Mouse (Mus musculus): ENCODE measurements around the gene S100a3. TPM values are rescaled to one million over a fixed set of nuclear protein-coding genes. Genes with fewer than 3 reads are reported as not detected.

Gene S100a3
- polyA plus RNA-seq, 1 experiment from 2014 or later: not detected

DNA sequence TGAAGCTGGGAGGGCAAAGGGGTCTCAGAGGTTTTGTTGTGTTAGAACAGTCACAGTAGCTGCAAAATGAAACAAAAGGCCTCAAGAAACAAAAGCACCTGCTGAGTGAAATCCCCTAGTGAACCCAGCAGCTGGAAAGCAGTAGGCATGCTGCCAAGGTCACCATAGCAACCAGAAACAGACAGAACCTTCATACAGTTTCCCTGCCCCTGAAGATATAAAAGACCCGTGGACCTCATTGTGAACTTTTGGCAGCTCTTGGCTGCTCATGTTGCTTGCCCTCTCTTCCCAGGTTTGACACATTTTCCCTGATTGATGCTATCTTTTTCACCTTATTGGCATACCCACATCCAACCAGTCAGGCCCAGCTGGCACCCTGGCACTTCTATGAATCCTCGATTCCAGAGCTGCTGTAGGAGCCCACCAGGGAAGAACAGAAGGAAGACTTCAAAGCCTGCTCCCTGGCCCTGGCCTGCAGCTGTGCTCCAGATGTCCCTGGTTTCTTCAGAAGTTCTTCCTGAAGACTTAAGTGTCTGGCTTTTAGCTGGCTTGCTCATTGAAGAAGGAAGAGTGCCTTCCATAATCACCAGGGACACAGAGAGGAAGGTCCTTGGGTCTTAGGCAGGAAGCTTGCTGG lies 63.2 kb downstream of the S100a3 start:
- Histone ChIP-seq H3K36me3 (ENCODE audit: control insufficient read depth, insufficient read depth) (no peaks in the 10 kb centered on the region), H3K4me2 (ENCODE audit: low read depth, low read length) (no peak overlapping the region), H3K4me3 (ENCODE audit: low read depth, low read length) (no peak overlapping the region), H3K4me1 (ENCODE audit: control insufficient read depth, low read depth, low read length) (no peaks in the 10 kb centered on the region), H3K9ac (ENCODE audit: low read depth, low read length) (no peak overlapping the region), H3K27me3 (ENCODE audit: control insufficient read depth, insufficient read depth, low read depth, low read length) (no peaks in the 10 kb centered on the region), H3K9me3 (replicated peaks; ENCODE audit: control insufficient read depth, low read length) (no peaks in the 10 kb centered on the region), H3K27ac (ENCODE audit: low read length) (no peak overlapping the region)
- ATAC-seq (ENCODE audit: low read depth): no peak
- 32% methylated on average over 2 of the region's 2 CpGs for WGBS (ENCODE audit: insufficient replicate concordance)

DNA sequence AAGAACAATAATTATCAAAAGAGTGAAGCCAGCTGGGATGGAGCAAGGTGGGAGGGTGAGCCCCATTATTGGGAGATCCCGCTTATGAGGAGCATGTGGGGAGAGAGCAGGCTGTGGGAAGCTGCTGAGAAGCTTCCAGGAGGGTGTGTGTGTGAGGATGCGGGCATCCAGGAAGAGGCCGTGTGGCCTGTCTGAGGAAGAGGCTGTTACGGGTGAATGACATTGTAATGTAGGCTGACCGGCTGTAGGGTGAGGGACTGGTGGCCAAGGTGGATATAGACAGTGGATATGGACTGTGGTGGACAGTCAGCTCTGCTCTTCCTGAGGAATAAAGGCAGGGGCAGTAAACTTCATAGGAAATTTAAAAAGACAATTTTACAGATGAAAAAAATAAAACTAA lies 65.1 kb downstream of the S100a3 start:
- Histone ChIP-seq H3K4me2 (ENCODE audit: low read depth, low read length) (no peak overlapping the region), H3K36me3 (ENCODE audit: control insufficient read depth, insufficient read depth) (no peaks in the 10 kb centered on the region), H3K9ac (ENCODE audit: low read depth, low read length) (no peak overlapping the region), H3K4me3 (ENCODE audit: low read depth, low read length) (no peak overlapping the region), H3K27ac (ENCODE audit: low read length) (no peak overlapping the region), H3K9me3 (replicated peaks; ENCODE audit: control insufficient read depth, low read length) (no peaks in the 10 kb centered on the region), H3K4me1 (ENCODE audit: control insufficient read depth, low read depth, low read length) (no peaks in the 10 kb centered on the region), H3K27me3 (ENCODE audit: control insufficient read depth, insufficient read depth, low read depth, low read length) (no peaks in the 10 kb centered on the region)
- WGBS (ENCODE audit: insufficient replicate concordance): 56% methylated on average over 5 of the region's 5 CpGs
- ATAC-seq (ENCODE audit: low read depth): no peak

DNA sequence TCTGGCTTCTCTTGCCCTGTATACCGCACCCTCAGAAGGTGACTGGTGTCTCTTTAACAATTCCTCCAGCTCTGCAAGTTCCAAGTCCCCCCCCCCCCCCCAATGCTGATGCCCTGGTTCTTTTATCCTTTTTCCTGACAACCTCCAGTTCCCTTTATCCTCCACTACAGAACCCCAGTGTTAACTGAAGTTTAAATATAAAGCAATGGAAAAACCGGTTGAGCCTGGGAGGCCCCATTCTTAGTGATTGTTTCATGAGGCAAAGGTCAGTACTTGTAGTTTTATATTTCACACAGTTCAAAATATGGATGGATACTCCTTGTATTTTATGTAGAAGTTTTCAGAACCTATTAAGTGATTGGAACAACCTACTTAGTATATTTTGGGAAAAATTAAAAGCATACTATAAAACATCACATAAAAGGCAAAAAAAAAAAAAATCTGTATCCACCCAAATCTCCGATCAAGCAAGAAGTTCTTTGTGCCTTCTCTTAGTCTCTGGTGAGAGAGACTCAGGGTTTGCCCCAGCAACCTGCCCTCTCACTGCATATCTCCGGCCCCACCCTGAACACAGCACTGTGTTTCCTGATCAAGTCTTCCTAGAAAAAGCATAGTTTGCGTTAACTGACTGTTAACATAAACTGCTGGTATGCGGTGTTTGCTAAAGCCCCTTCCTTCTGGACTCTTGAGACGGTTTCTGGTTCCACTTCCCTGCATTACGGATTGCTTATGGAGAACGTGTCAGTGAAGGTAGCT lies 66.1 kb downstream of the S100a3 start:
- no peak overlapping the region for H3K4me3 ChIP-seq (ENCODE audit: low read depth, low read length)
- no peaks in the 10 kb centered on the region for H3K9me3 ChIP-seq (replicated peaks; ENCODE audit: control insufficient read depth, low read length)
- H3K4me2 ChIP-seq (ENCODE audit: low read depth, low read length): no peak overlapping the region
- no peaks in the 10 kb centered on the region for H3K36me3 ChIP-seq (ENCODE audit: control insufficient read depth, insufficient read depth)
- no peaks in the 10 kb centered on the region for H3K4me1 ChIP-seq (ENCODE audit: control insufficient read depth, low read depth, low read length)
- H3K27me3 ChIP-seq (ENCODE audit: control insufficient read depth, insufficient read depth, low read depth, low read length): no peaks in the 10 kb centered on the region
- WGBS (ENCODE audit: insufficient replicate concordance): 53% methylated on average over 9 of the region's 9 CpGs
- no peak overlapping the region for H3K27ac ChIP-seq (ENCODE audit: low read length)
- ATAC-seq (ENCODE audit: low read depth): no peak
- no peak overlapping the region for H3K9ac ChIP-seq (ENCODE audit: low read depth, low read length)

DNA sequence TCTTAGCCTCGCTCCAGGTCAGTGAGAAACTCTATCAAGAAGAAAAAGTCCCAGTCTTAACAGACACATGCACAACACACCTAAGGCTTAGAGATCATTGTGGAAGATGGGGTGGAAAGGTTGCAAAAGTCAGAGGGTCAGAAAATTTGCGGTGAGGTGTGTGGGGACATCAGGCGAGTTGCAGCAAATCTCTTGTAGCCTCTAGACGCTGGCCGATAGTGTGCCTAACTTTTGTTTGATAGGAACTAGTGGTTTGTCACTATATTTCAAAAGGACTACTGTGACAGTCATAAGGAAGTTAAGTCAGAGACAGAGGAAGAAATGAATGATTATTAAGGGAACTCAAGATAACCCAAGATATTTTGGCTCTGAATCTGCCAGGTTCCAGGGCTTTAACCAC lies 67.0 kb downstream of the S100a3 start:
- H3K36me3 ChIP-seq (ENCODE audit: control insufficient read depth, insufficient read depth): no peaks in the 10 kb centered on the region
- no peaks in the 10 kb centered on the region for H3K4me1 ChIP-seq (ENCODE audit: control insufficient read depth, low read depth, low read length)
- H3K4me2 ChIP-seq (ENCODE audit: low read depth, low read length): no peak overlapping the region
- 52% methylated on average over 5 of the region's 5 CpGs for WGBS (ENCODE audit: insufficient replicate concordance)
- no peaks in the 10 kb centered on the region for H3K9me3 ChIP-seq (replicated peaks; ENCODE audit: control insufficient read depth, low read length)
- no peak for ATAC-seq (ENCODE audit: low read depth)
- no peak overlapping the region for H3K27ac ChIP-seq (ENCODE audit: low read length)
- no peak overlapping the region for H3K4me3 ChIP-seq (ENCODE audit: low read depth, low read length)
- no peaks in the 10 kb centered on the region for H3K27me3 ChIP-seq (ENCODE audit: control insufficient read depth, insufficient read depth, low read depth, low read length)
- H3K9ac ChIP-seq (ENCODE audit: low read depth, low read length): no peak overlapping the region

DNA sequence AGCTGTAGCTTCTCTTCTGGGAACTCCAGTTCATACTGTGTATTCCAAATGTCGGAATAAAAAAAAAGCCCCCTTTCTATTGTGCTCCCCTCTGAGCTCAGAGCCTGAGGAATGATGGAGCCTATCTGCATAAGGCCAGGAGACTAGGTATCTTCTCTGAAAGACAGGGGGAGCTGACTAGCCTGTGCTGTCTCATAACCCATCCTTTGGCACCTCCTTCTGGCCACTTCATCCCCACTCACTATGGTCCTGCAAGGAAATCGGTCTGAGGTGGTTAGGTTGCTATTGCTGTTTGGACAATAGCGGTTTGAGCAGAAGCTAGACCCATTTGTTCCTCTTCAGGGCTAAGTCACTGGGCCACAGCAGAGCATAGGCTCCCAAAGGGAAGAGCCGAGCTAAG lies 67.4 kb downstream of the S100a3 start:
- WGBS (ENCODE audit: insufficient replicate concordance): 43% methylated on average over 4 of the region's 4 CpGs
- no peaks in the 10 kb centered on the region for H3K4me1 ChIP-seq (ENCODE audit: control insufficient read depth, low read depth, low read length)
- ATAC-seq (ENCODE audit: low read depth): no peak
- no peak overlapping the region for H3K4me3 ChIP-seq (ENCODE audit: low read depth, low read length)
- no peaks in the 10 kb centered on the region for H3K36me3 ChIP-seq (ENCODE audit: control insufficient read depth, insufficient read depth)
- H3K9ac ChIP-seq (ENCODE audit: low read depth, low read length): no peak overlapping the region
- H3K4me2 ChIP-seq (ENCODE audit: low read depth, low read length): no peak overlapping the region
- no peaks in the 10 kb centered on the region for H3K27me3 ChIP-seq (ENCODE audit: control insufficient read depth, insufficient read depth, low read depth, low read length)
- no peak overlapping the region for H3K27ac ChIP-seq (ENCODE audit: low read length)
- no peaks in the 10 kb centered on the region for H3K9me3 ChIP-seq (replicated peaks; ENCODE audit: control insufficient read depth, low read length)

DNA sequence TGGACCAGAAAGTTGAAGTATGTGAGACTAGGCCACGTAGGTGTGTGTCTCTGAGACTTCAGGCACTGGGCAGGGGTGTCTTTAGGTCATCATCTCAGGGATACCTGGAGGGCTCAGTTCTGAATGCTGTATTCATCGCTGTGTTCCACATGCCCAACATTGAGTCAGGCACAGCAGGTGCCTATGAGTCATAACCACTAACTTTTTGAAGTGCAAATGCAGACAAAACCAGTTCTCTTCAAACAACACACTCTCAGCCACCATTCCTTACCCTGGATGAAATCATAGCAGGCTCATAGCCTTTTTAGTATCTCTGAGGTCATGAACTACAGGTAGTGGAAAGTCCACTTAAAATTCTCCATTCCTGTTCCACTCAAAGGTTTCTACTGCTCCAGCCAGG lies 68.9 kb downstream of the S100a3 start:
- Histone ChIP-seq H3K27ac (ENCODE audit: low read length) (no peak overlapping the region), H3K4me2 (ENCODE audit: low read depth, low read length) (no peak overlapping the region), H3K4me1 (ENCODE audit: control insufficient read depth, low read depth, low read length) (no peaks in the 10 kb centered on the region), H3K9ac (ENCODE audit: low read depth, low read length) (no peak overlapping the region), H3K27me3 (ENCODE audit: control insufficient read depth, insufficient read depth, low read depth, low read length) (no peaks in the 10 kb centered on the region), H3K9me3 (replicated peaks; ENCODE audit: control insufficient read depth, low read length) (no peaks in the 10 kb centered on the region), H3K36me3 (ENCODE audit: control insufficient read depth, insufficient read depth) (no peaks in the 10 kb centered on the region), H3K4me3 (ENCODE audit: low read depth, low read length) (no peak overlapping the region)
- WGBS (ENCODE audit: insufficient replicate concordance): 70% methylated on average over 2 of the region's 2 CpGs
- ATAC-seq (ENCODE audit: low read depth): no peak

DNA sequence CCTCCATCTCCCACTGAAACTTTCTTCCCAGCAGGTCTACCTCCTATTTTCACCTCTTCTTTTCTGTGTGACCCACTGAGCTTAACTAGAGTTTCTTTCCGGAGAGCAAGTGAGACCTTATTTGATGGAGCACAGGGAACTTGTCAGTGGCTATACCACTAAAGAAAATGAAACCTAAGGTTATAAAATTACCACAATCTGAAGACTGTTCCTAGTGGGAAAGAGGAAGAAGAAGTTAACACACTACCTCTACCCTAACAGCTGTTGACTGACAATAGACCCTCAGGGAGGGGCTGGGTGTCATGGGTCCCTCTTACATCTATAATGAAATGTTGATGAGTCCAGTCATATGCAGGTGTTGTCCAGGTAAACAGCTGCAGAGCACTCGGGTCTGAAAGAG lies 71.6 kb downstream of the S100a3 start:
- Histone ChIP-seq H3K9ac (ENCODE audit: low read depth, low read length) (no peak overlapping the region), H3K27ac (ENCODE audit: low read length) (no peak overlapping the region), H3K4me1 (ENCODE audit: control insufficient read depth, low read depth, low read length) (no peaks in the 10 kb centered on the region), H3K9me3 (replicated peaks; ENCODE audit: control insufficient read depth, low read length) (no peaks in the 10 kb centered on the region), H3K36me3 (ENCODE audit: control insufficient read depth, insufficient read depth) (no peaks in the 10 kb centered on the region), H3K4me3 (ENCODE audit: low read depth, low read length) (no peak overlapping the region), H3K27me3 (ENCODE audit: control insufficient read depth, insufficient read depth, low read depth, low read length) (no peaks in the 10 kb centered on the region), H3K4me2 (ENCODE audit: low read depth, low read length) (no peak overlapping the region)
- 45% methylated on average over 2 of the region's 2 CpGs for WGBS (ENCODE audit: insufficient replicate concordance)
- ATAC-seq (ENCODE audit: low read depth): no peak

DNA sequence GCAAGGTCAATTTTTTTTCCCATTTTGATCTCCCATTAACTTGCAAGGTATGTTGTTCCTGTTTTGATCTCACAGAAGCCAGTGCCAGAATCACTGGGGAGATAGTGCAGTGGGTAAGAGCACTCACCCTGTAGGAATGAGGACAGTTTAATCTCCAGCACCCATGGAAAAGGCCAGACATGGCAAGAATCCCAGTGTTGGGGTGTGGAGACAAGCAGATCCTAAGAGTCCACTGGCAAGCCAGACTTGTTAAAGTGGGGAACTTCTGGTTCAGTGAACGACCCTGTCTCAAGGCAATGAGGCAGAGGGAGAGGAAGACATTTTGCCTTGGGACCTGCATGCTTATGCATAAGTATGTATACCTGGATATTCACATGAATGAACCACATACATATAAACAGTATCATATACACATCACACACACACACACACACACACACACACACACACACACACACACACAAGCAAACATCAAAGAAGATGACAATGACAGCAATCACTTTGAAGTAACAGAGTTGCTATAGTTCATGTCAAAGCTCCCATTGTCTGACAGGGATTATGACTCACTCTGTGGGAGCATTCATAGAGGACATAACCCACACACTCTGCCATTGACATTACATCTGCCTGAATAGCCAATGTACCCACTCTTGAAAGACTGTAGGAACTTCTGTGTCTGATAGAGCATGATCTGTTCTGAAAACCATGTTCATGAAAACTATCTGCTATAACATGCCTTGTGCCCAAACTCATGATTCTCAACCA lies 78.3 kb downstream of the S100a3 start:
- Histone ChIP-seq H3K4me2 (ENCODE audit: low read depth, low read length) (no peak overlapping the region), H3K27me3 (ENCODE audit: control insufficient read depth, insufficient read depth, low read depth, low read length) (no peaks in the 10 kb centered on the region), H3K4me3 (ENCODE audit: low read depth, low read length) (no peak overlapping the region), H3K9ac (ENCODE audit: low read depth, low read length) (no peak overlapping the region), H3K36me3 (ENCODE audit: control insufficient read depth, insufficient read depth) (no peaks in the 10 kb centered on the region), H3K27ac (ENCODE audit: low read length) (no peak overlapping the region), H3K9me3 (replicated peaks; ENCODE audit: control insufficient read depth, low read length) (no peaks in the 10 kb centered on the region), H3K4me1 (ENCODE audit: control insufficient read depth, low read depth, low read length) (no peaks in the 10 kb centered on the region)
- ATAC-seq (ENCODE audit: low read depth): no peak
- 39% methylated on average over 1 of the region's 1 CpGs for WGBS (ENCODE audit: insufficient replicate concordance)

All from liver, embryonic 16.5 days (tissue).